Mouse (Mus musculus) cortical plate, adult 2 months (tissue): ENCODE data around the gene Setd1b. TPM values are rescaled to one million over a fixed set of nuclear protein-coding genes. Genes with fewer than 3 reads are reported as not detected.

Experiments
- H3K27ac ChIP-seq: fragments of 200-500 bp; 2 replicates; pipeline ENCODE4 v1.5.1; 2012; ENCODE audit warnings: low read length, control low read depth, inconsistent platforms; ENCODE audit not compliant: insufficient read depth
- H3K4me1 ChIP-seq: fragments of 200-500 bp; 2 replicates; pipeline ENCODE4 v1.6.1; 2011; ENCODE audit warnings: low read length; ENCODE audit not compliant: control insufficient read depth, insufficient read depth
- H3K4me3 ChIP-seq: fragments of 200-500 bp; 2 replicates; pipeline ENCODE4 v1.5.1; 2011; ENCODE audit warnings: mild to moderate bottlenecking, low read length, control low read depth; ENCODE audit not compliant: insufficient read depth
- CTCF ChIP-seq: fragments of 200-500 bp; IDR thresholded peaks from 2 replicates; pipeline ENCODE4 v1.5.1; 2011; ENCODE audit warnings: mild to moderate bottlenecking, control low read depth, low read length; ENCODE audit not compliant: insufficient read depth; ENCODE audit errors: extremely low read depth
- POLR2A ChIP-seq: fragments of 200-500 bp; IDR thresholded peaks from 2 replicates; pipeline ENCODE4 v1.6.1; 2011; ENCODE audit warnings: mild to moderate bottlenecking, low read length, control low read depth; ENCODE audit not compliant: insufficient read depth; ENCODE audit errors: extremely low read depth
- polyA plus RNA-seq: library from polyadenylated mRNA; depleted of rRNA; stranded (reverse); fragments of >200 nt; gene quantifications from 2 replicates; pipeline ENCODE4 v1.2.3, GENCODE M21; 2012; rRNA removed

Setd1b gene
- 8.4 and 9.2 TPM in 2 replicates for polyA plus RNA-seq

- Histone ChIP-seq H3K27ac (peak within 1 kb of the TSS; percentile 89), H3K4me3 (peak within 1 kb of the TSS; percentile 69), H3K4me1 (peaks cover 1% of the 10 kb centered on the region; the same call in 1 of the 2 replicates)
- TF ChIP-seq CTCF (no peak), POLR2A (no peak)
These were observed at the start of gene Setd1b for GRCm38 (mm10) chr5:123142161-123143157. Gene Setd1b, plus strand, starts transcription at chr5:123142193.

GRCm38 (mm10) chr5:123093077-123093633, 48.8 kb upstream of the Setd1b start:
- no peak for TF ChIP-seq POLR2A
- TF ChIP-seq CTCF = no peak

GRCm38 (mm10) chr5:123094238-123094991, 47.6 kb upstream of the Setd1b start:
- TF ChIP-seq CTCF (no peak), POLR2A (no peak)
- H3K27ac ChIP-seq = no peak overlapping the region
- H3K4me1 ChIP-seq = no peaks in the 10 kb centered on the region; the same call in 1 of the 2 replicates
- no peak overlapping the region for H3K4me3 ChIP-seq

More at GRCm38 (mm10) chr5:123093077-123093633, 48.8 kb upstream of the Setd1b start:
- no peak overlapping the region for H3K27ac ChIP-seq
- no peak overlapping the region for H3K4me3 ChIP-seq
- H3K4me1 ChIP-seq = no peaks in the 10 kb centered on the region; the same call in 1 of the 2 replicates

- H3K27ac ChIP-seq = no peak overlapping the region
- TF ChIP-seq POLR2A (no peak), CTCF (no peak)
- H3K4me1 ChIP-seq = no peaks in the 10 kb centered on the region; the same call in 1 of the 2 replicates
- no peak overlapping the region for H3K4me3 ChIP-seq
These were observed 45.7 kb upstream of the Setd1b start for GRCm38 (mm10) chr5:123096299-123096698.

GRCm38 (mm10) chr5:123098487-123098886, 43.5 kb upstream of the Setd1b start:
- TF ChIP-seq POLR2A = no peak
- TF ChIP-seq CTCF = no peak
- no peaks in the 10 kb centered on the region; the same call in 1 of the 2 replicates for H3K4me1 ChIP-seq
- H3K27ac ChIP-seq = no peak overlapping the region
- no peak overlapping the region for H3K4me3 ChIP-seq

GRCm38 (mm10) chr5:123102376-123102775, 39.6 kb upstream of the Setd1b start:
- H3K27ac ChIP-seq = no peak overlapping the region
- TF ChIP-seq CTCF (no peak), POLR2A (no peak)
- no peaks in the 10 kb centered on the region for H3K4me1 ChIP-seq
- no peak overlapping the region for H3K4me3 ChIP-seq

GRCm38 (mm10) chr5:123103556-123103955, 38.4 kb upstream of the Setd1b start:
- Histone ChIP-seq H3K27ac (no peak overlapping the region), H3K4me3 (no peak overlapping the region), H3K4me1 (no peaks in the 10 kb centered on the region)
- no peak for TF ChIP-seq CTCF
- no peak for TF ChIP-seq POLR2A

GRCm38 (mm10) chr5:123104769-123105168, 37.2 kb upstream of the Setd1b start:
- no peaks in the 10 kb centered on the region; the same call in 1 of the 2 replicates for H3K4me1 ChIP-seq
- no peak overlapping the region for H3K27ac ChIP-seq
- TF ChIP-seq POLR2A = no peak
- no peak for TF ChIP-seq CTCF
- H3K4me3 ChIP-seq = no peak overlapping the region
